Mouse (Mus musculus) C2C12 (cell line): ENCODE data around the gene Lsamp.

Source experiments
- CEBPB ChIP-seq: IDR thresholded peaks from one replicate; pipeline ENCODE4 v1.6.1; 2011; ENCODE audit warnings: low read depth, mild to moderate bottlenecking, control low read depth, moderate library complexity
- CTCF ChIP-seq: IDR thresholded peaks from one replicate; pipeline ENCODE4 v1.5.1; 2011; ENCODE audit not compliant: control insufficient read depth, insufficient read depth, insufficient read length
- FOSL1 ChIP-seq: IDR thresholded peaks from one replicate; pipeline ENCODE4 v1.8.0; 2011; ENCODE audit warnings: mild to moderate bottlenecking, low read length; ENCODE audit not compliant: poor library complexity, insufficient read depth, severe bottlenecking
- MAX ChIP-seq: IDR thresholded peaks from one replicate; pipeline ENCODE4 v1.6.1; 2011; ENCODE audit warnings: mild to moderate bottlenecking, control low read depth
- MYOD1 ChIP-seq: IDR thresholded peaks from one replicate; pipeline ENCODE4 v1.6.1; 2011; ENCODE audit warnings: low read depth; ENCODE audit not compliant: control insufficient read depth, insufficient read length
- MYOG ChIP-seq: IDR thresholded peaks from one replicate; pipeline ENCODE4 v1.6.1; 2011; ENCODE audit not compliant: control insufficient read depth, insufficient read length; ENCODE audit errors: extremely low read depth
- USF1 ChIP-seq: IDR thresholded peaks from one replicate; pipeline ENCODE4 v1.6.1; 2011; ENCODE audit warnings: low read depth, mild to moderate bottlenecking, control low read depth, moderate library complexity

- no peak for TF ChIP-seq CEBPB
- no peak for TF ChIP-seq CTCF
- no peak for TF ChIP-seq MAX
- no peak for TF ChIP-seq MYOD1
- TF ChIP-seq MYOG: no peak
- no peak for TF ChIP-seq USF1
- TF ChIP-seq FOSL1: no peak
These were observed 976.4 kb downstream of the Lsamp start for GRCm38 (mm10) chr16:40960586-40960985.
